Mouse (Mus musculus) retina, postnatal 1 day (tissue): ENCODE data around the gene Csrp2.
A peak's percentile ranks its signal among the peaks of the same experiment; 100 is the strongest.

Experiments used
- DNase-seq: peaks from one replicate; pipeline ENCODE4 v3.0.0-alpha.2; 2012

Gene Csrp2

DNA sequence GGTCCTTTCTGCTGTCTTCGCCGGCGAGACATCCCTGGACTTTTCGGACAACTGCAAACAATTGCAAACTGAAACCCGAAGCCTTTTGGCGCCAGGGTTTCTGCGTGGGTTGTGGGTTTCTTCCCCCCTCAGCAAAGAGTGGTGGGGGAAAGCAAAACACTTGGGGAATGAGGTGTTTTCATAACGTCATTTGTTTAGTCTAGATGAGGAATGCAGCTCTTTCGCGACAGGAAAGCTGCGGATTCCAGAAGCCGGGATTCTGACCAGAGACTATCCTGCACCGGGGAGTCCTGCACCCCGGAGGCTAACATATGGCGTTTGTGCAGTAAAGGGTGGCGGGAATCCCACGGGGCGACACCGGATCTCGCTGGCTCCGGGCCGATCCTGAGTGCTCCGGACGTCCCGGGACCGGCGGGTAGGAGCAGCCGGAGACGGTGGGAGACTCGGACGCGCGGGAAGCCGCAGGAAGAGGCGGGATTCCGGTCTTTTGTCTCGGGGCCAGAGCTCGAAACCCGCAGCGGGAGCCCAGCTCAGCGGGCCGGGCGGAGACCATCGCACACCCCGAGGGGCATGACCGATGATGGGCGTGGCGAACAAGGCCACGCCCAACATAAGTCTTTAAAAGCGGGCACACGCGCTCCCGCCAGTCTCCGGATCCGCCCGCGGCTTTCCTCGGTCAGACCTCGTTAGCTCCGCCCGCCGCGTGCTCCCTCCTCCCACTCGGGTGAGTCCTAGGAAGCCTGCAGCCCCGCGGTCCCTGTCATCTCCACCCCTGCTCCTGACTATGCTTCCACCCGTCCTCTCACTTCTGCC, at the start of gene Csrp2:
Gene Csrp2, plus strand, starts transcription at position 259 of the 813 bp plus-strand sequence.
- peak; percentile 97 for DNase-seq

DNA sequence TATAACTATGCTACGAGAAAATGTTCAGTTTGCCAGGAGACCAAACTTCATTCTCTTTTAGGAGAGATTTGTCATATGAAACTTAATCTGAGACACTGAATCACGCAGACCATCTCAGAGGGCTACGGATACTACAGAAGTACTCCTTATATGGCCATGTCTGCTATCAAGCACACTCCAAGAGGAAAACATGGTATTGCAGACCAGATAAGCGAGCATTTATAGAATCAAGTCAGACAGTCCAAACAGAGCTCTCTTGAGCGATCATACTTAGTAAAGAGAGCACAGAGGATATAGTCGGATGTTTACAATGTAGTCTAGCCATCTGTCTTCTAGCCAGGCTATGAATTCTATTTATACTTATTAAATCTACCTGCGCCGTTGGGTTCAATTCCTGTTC, 44.7 kb upstream of the Csrp2 start:
- DNase-seq, result no peak

DNA sequence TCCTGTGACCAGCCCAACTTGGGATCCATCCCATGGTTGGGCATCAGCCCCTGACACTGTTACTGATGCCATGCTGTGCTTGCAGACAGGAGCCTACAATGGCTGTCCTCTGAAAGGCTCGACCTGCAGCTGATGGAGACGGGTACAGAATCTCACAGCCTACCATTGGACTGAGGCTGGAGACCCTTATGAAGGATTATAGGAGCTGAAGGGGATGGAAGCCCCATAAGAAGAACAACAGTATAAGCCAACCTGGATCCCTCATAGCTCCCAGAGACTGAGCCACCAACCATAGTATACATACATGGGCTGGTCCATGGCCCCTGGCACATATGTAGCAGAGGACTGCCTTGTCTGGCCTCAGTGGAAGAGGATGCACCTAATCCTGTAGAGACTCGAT, 42.6 kb upstream of the Csrp2 start:
- no peak for DNase-seq

GRCm38 (mm10) chr10:110877851-110878250, 41.7 kb upstream of the Csrp2 start:
- DNase-seq, result no peak

DNA sequence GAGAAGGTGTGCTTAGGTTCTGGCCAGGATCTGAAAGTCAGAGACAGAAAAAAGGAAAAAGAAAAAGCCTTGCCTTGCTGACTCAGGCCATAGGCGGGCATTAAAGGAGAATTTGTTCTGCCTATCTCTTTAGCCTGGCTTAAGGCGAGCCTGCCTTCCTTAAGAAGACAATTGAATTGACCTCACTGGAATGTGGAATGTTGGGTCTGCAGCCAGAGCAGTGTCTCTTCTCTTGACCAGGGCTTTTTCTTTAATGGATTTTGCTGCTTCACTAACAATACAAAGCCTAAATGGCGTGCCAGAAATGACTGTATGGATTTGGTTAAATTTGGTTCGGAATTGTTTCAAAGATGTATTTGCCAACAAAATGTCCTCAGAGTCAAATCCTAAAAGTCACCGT, 40.9 kb upstream of the Csrp2 start:
- DNase-seq, result no peak

DNA sequence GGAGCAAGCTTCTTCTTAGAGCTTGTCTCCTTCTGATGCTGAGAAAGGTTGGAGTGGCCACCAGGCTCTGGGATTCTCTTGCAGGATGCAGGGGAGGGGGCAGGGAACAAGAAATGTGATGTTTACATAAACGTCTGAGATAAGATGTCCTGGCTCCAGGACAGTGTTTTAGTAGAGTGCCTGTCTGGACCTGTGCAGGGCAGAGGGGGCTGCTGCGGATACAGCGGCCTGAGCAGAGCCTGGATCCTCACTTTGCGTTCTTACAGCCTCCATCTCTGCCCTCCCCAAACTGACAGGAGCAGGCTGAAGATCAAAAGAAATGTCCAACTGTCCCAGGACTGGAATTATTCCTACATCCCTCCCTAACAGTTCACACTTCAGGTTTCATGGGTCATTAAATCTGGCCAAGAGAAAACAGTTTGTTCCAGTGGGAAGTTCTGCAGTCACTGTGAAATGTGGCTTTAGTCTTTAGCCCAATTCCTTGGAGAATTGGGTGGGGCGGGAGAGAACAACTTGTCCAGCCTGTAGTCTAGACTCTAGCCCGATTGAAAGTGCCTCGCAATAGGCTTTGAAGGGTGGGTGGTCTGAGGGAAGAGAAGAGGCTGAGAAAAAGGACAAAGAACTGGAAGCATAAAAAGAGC, 40.0 kb upstream of the Csrp2 start:
- no peak for DNase-seq

DNA sequence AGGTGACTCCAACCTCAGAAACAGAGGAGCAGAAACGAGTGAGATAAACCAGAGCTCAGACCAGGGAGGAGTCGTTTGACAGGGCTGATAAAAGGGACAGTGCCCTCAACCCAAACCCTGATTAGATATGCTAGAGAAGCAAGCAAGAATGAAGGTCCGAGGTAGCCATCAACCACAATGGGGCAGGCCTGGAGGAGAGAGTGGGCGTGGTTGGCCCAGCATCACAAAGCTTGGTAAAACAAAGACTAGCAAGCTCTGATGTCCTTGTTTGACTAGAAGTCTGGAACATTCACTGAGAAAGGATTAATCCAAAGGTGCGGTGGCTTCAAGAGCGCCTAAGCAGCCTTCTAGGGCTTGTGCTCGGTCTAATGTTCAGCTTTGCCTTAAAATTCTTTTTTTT, 38.2 kb upstream of the Csrp2 start:
- DNase-seq, result no peak

DNA sequence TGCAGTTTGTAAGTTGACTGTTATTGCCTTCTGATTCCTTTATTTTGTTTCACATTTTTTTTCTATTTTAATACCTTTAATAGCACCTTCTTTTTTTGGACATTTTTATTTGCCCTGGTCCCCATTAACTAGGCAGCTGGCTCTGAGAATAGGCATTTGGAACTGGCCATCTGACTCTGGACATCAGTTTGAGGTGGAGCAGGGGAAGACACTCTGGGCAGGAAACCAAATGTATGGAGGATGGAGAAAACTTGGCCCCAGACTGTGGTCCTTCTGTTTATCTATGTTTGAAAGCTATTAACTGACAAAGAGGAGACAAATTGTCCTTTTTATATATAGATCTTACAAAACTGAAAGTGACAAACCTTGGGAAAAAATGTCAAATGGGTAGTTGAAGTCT, 36.9 kb upstream of the Csrp2 start:
- DNase-seq, result no peak

GRCm38 (mm10) chr10:110890656-110891272, 28.8 kb upstream of the Csrp2 start:
- no peak for DNase-seq

DNA sequence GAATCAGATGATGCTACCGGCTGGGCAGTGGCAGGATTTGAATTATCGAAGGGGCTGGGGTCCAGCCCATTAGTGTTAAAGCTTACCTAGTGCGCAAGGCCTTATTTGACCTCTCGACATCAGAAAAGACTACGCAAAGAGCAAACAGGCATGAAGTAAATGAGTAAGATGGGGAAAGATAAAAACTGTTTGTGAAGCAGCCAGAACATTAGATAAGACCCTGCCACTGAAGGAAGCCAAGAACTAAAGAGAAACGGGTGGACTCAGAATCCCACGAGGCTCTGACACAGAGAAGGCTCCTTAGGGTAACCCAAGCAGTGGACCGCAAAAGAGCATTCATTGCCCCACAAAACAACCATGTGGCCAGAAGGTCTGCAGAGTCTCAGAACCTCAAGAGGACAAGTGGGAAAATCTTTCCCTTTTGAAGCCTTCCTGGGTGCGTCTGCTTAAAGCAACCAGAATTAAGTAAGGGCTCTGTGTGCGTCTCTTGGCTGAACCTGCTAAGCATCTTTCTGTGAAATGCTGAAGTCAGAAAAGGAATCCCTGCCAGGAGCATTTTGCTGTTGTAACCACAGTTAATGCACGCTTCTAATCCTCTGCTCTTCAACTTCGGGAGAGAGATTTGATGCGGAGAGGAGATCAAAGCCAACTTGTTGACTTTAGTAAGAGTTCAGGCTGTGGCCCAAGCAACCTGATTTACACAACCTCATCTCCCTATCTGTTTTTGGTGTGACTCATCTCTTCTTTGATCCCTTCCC, 19.7 kb upstream of the Csrp2 start:
- DNase-seq, result no peak

DNA sequence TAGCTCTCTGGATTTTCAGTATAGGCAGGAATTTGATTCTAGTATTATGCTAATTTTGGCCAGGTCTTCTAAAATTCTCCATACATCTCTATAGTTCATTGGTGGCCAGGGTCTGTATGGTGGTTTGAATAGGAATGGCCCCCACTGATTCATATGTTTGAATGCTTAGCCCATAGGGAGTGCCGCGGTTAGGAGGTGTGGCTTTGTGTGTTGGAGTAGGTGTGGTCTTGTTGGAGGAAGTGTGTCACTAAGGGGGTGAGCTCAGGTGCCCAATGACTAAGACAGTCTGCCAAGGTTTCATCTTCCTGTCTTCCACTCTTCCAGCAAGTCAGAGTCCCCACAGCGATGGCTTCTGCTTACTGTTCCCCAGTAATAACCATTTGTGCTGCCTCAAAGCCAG, 15.7 kb upstream of the Csrp2 start:
- DNase-seq, result no peak

GRCm38 (mm10) chr10:110916666-110917344, 2.8 kb upstream of the Csrp2 start:
- DNase-seq, result no peak

- no peak for DNase-seq
Measured at GRCm38 (mm10) chr10:110917521-110917920, 2.1 kb upstream of the Csrp2 start.

GRCm38 (mm10) chr10:110918414-110919391, 886 bp upstream of the Csrp2 start:
- DNase-seq, result peak; percentile 43

DNA sequence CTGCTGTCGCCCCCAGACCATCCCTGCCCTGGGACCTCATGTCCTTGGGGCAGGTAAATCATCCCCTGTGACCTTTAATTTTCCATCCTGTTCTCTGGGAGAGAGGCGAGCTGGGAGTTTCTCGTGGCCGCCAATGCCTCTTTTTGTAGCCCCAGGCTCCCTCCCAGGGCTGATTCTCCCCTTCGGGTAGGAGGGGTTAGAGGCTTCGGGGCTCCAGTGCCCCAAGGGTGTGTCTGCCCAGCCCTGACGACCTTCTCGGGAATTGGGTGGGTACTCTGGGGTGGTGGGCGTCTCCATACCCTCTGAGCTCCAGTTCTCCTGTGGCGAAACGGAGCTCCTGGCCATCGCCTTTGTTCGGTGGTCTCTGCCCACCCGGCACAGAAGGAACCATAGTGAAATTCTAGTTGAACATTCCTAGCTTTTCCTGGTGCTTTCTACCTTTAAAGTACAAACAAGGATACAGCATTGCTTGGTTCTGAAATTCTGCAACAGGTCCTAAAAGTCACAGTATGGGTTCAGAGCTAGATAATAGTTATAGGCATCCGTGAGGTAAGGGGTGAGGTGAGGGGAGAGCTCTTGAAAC, 870 bp downstream of the Csrp2 start:
- DNase-seq, result no peak

DNA sequence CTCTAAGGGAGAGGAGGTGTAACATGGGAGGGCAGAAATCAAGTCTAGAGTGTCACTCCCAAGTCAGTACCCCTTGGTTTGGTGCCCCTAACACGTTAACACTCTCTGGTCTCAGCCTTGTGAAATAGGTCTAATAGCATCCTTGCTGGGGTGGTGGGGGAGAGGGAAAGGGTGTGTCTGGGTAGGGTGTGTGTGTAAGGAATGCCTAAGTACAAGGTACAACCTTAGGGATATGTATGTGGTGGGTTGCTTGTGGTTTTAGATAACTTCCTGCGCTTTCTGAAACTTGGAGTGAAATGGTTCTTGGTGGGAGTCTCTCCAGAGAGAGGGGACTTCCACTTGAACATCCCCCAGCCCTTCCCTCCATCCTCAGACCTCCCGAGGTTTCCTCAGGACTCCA, 2.3 kb downstream of the Csrp2 start:
- no peak for DNase-seq

DNA sequence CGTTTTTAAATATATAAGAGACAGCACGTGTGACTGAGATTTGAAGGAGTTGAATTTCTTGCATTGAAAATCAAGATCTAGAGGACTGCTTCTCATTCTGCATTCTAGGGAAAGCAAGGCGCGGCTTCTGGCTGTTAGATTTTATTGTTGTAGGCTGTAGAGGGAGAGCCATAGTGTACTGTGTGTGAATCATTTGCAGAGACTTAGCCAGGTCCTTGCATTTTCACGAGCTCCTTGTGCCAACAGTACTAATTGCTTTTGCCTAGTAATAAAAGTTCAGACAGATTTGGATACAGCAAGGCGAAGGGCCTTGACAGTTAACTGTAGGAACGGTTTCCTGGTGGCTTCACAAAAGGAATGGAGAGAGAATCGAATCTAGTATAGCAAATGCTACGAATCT, 3.0 kb downstream of the Csrp2 start:
- no peak for DNase-seq

- peak; percentile 25 for DNase-seq
Measured at GRCm38 (mm10) chr10:110927491-110927890, 7.9 kb downstream of the Csrp2 start.

GRCm38 (mm10) chr10:110929756-110930155, 10.2 kb downstream of the Csrp2 start:
- peak; percentile 80 for DNase-seq

GRCm38 (mm10) chr10:110931161-110931912, 11.7 kb downstream of the Csrp2 start:
- peak; percentile 93 for DNase-seq
